Mouse (Mus musculus) gastrocnemius, postnatal 36 days (tissue): ENCODE measurements at regions not wholly inside any gene's neighbourhood (a gene's known extent, or its start where the extent isn't known, plus 50 kb on each side); places are given as distances from the start of the nearest gene placed in this dataset.

Source experiments
- DNase-seq, 2 experiments: peaks; one replicate each; pipeline ENCODE4 v3.0.0; 2022
- intact Hi-C: fragments of 180-260 bp; cut with DNase I; formaldehyde crosslinking; loops from one replicate; pipeline ENCODE4 v1.15.1; 2025

GRCm38 (mm10) chr8:116380601-116381000, 124.2 kb upstream of the Dynlrb2 start:
- intact Hi-C loops: no loop called here
- no peak for DNase-seq

GRCm38 (mm10) chr8:116379851-116380250, 124.9 kb upstream of the Dynlrb2 start:
- DNase-seq: no peak
- intact Hi-C loops: no loop called here

GRCm38 (mm10) chr8:116375758-116376157, 129.0 kb upstream of the Dynlrb2 start:
- DNase-seq: no peak
- intact Hi-C loops: no loop called here

- no peak for DNase-seq
- intact Hi-C loops: no loop called here
These were observed 131.7 kb upstream of the Dynlrb2 start for GRCm38 (mm10) chr8:116373063-116373462.

GRCm38 (mm10) chr8:116372574-116372973, 132.2 kb upstream of the Dynlrb2 start:
- peak in 1 of 2 experiments; percentile 63 for DNase-seq
- intact Hi-C loops: no loop called here

GRCm38 (mm10) chr8:116372056-116372455, 132.7 kb upstream of the Dynlrb2 start:
- no peak for DNase-seq
- intact Hi-C loops: no loop called here

GRCm38 (mm10) chr8:116367491-116367890, 137.3 kb upstream of the Dynlrb2 start:
- intact Hi-C loops: loop anchor here (10.0 kb wide), 1 partner anchor 653 kb away; no protein-coding TSS in a partner anchor
- no peak for DNase-seq

- no peak for DNase-seq
- intact Hi-C loops: loop anchor here (10.0 kb wide), 1 partner anchor 652 kb away; no protein-coding TSS in a partner anchor
These were observed 138.1 kb upstream of the Dynlrb2 start for GRCm38 (mm10) chr8:116366706-116367105.

GRCm38 (mm10) chr8:116364751-116365150, 140.0 kb upstream of the Dynlrb2 start:
- no peak for DNase-seq
- intact Hi-C loops: loop anchor here (10.0 kb wide), 1 partner anchor 650 kb away; no protein-coding TSS in a partner anchor

- no peak for DNase-seq
These were observed 140.6 kb upstream of the Dynlrb2 start for GRCm38 (mm10) chr8:116364172-116364571.

GRCm38 (mm10) chr8:116362351-116362750, 142.4 kb upstream of the Dynlrb2 start:
- intact Hi-C loops: loop anchor here (10.0 kb wide), 1 partner anchor 648 kb away; no protein-coding TSS in a partner anchor

More at GRCm38 (mm10) chr8:116364172-116364571, 140.6 kb upstream of the Dynlrb2 start:
- intact Hi-C loops: loop anchor here (10.0 kb wide), 1 partner anchor 649 kb away; no protein-coding TSS in a partner anchor

GRCm38 (mm10) chr8:116359761-116360160, 145.0 kb upstream of the Dynlrb2 start:
- intact Hi-C loops: loop anchor here (10.0 kb wide), 1 partner anchor 645 kb away; no protein-coding TSS in a partner anchor
- DNase-seq: no peak

More at GRCm38 (mm10) chr8:116362351-116362750, 142.4 kb upstream of the Dynlrb2 start:
- DNase-seq: no peak

- intact Hi-C loops: no loop called here
- no peak for DNase-seq
These were observed 150.0 kb upstream of the Dynlrb2 start for GRCm38 (mm10) chr8:116354756-116355155.

GRCm38 (mm10) chr8:116353911-116354310, 150.9 kb upstream of the Dynlrb2 start:
- intact Hi-C loops: no loop called here

GRCm38 (mm10) chr8:116352635-116353034, 152.1 kb upstream of the Dynlrb2 start:
- intact Hi-C loops: no loop called here
- no peak for DNase-seq

More at GRCm38 (mm10) chr8:116353911-116354310, 150.9 kb upstream of the Dynlrb2 start:
- no peak for DNase-seq

GRCm38 (mm10) chr8:116348971-116349370, 155.8 kb upstream of the Dynlrb2 start:
- DNase-seq: no peak
- intact Hi-C loops: no loop called here

GRCm38 (mm10) chr8:116346990-116347389, 157.8 kb upstream of the Dynlrb2 start:
- DNase-seq: no peak
- intact Hi-C loops: no loop called here

GRCm38 (mm10) chr8:116344590-116345222, 160.1 kb upstream of the Dynlrb2 start:
- intact Hi-C loops: no loop called here
- no peak for DNase-seq

GRCm38 (mm10) chr8:116343534-116343933, 161.2 kb upstream of the Dynlrb2 start:
- intact Hi-C loops: no loop called here
- DNase-seq: no peak

GRCm38 (mm10) chr8:116334772-116335171, 170.0 kb upstream of the Dynlrb2 start:
- DNase-seq: no peak
- intact Hi-C loops: no loop called here

- DNase-seq: no peak
- intact Hi-C loops: no loop called here
These were observed 170.7 kb upstream of the Dynlrb2 start for GRCm38 (mm10) chr8:116334101-116334500.

GRCm38 (mm10) chr8:116320014-116320680, 184.6 kb upstream of the Dynlrb2 start:
- intact Hi-C loops: no loop called here
- no peak for DNase-seq
